Mouse (Mus musculus): ENCODE data around the gene Fgf5.

The Fgf5 gene

DNA sequence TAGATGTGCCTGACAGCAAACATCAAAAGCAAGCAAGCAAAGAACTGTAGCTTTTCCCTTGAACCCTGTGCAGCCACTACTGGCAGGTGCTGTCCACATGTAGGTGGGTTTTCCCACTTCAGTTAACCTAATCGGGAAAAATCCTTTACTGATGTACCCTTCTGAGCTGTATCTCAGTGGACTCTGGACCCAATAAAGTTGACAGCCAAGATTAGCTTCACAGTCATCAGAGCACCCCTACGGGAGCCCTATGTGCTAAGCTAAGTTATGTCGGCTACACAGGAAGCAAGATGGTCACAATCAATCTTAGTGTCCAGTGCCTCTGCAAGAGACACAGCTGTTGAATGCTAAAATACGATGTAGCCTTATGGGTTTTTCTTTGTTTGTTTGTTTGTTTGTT, 46.1 kb downstream of the Fgf5 start:
- DNase-seq (ENCODE audit: low spot score in 2 of 2) = no peak

DNA sequence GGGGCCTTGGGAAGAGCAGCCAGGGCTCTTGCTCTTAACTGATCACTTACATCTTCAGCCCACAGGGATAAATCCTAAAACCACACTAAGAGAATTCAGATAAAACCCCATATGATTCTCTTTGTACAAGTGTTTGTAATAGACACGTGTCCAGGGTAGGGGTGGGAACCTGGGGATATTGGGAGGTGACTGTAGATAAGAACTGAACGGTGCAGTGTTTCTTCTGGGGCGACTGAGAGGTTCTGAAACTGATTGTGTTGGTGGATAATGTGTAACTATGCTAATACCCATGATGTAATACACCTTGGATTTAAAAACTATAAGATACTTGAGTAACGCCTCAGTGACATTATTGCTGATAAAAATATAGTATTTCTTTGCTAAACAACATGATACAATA, 51.7 kb downstream of the Fgf5 start:
- DNase-seq (ENCODE audit: low spot score in 2 of 2) = no peak

GRCm38 (mm10) chr5:98306528-98306927, 52.5 kb downstream of the Fgf5 start:
- DNase-seq (ENCODE audit: low spot score in 2 of 2) = no peak

DNA sequence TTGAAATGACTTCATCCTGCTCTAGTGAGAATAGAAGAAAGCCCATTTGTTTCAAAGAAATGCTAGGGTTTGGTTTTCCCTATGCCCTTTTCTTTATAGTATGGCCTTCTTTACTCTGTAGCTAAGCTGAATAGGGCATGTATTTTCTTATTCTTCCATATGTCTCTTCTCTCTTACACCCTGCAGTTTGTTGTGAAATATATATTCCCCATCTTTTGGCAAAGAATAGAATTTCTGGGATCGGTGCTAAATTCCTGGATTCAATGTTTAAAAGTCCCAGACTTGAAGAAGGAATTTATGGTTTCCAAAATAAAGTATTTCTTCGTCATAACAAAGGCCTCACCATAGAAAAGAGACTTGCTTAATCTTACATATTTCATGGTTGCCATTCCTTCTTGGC, 72.6 kb downstream of the Fgf5 start:
- DNase-seq (ENCODE audit: low spot score in 2 of 2) = no peak
